Mouse (Mus musculus) kidney, adult 9 months (tissue): Measurements from ENCODE around the gene Tnfsf4.

Experiments
- DNase-seq: peaks from one replicate; pipeline ENCODE4 v3.0.0; 2022

The Tnfsf4 gene

GRCm38 (mm10) chr1:161463388-161464085, 68.3 kb downstream of the Tnfsf4 start:
- DNase-seq: peak; percentile 36
